Mouse (Mus musculus) embryonic facial prominence, embryonic 11.5 days (tissue): ENCODE measurements around the gene Slfn3. TPM values are rescaled to one million over a fixed set of nuclear protein-coding genes. Genes with fewer than 3 reads are reported as not detected.
A peak's percentile ranks its signal among the peaks of the same experiment; 100 is the strongest.
"Not testable (repeated sequence)": the region's sequence is repeated elsewhere in the genome, so short reads cannot be mapped to it uniquely, and the experiment has no call there.

Source experiments
- ATAC-seq: fragments of 200-750 bp; cut with Nextera tagmentation; replicated peaks from 2 replicates; pipeline ENCODE4 v1.8.0; 2017; ENCODE audit warnings: low read depth; ENCODE audit not compliant: insufficient number of reproducible peaks, low FRiP score, low TSS enrichment
- DNase-seq: peaks from one replicate; pipeline ENCODE4 v3.0.0-alpha.2; 2015; ENCODE audit warnings: low spot score
- H3K27ac ChIP-seq: fragments of 300-500 bp; sonication (generic); replicated peaks from 2 replicates; pipeline ENCODE4 v1.5.1; 2014; ENCODE audit warnings: mild to moderate bottlenecking, low read depth, low read length, control low read depth
- H3K27me3 ChIP-seq: fragments of 300-500 bp; sonication (generic); 2 replicates; pipeline ENCODE4 v1.6.1; 2014; ENCODE audit warnings: mild to moderate bottlenecking, low read length, moderate library complexity, mixed read lengths; ENCODE audit not compliant: control insufficient read depth, insufficient read depth
- H3K36me3 ChIP-seq: fragments of 300-500 bp; sonication (generic); replicated peaks from 2 replicates; pipeline ENCODE4 v1.6.1; 2014; ENCODE audit warnings: low read depth, mild to moderate bottlenecking, low read length, moderate library complexity, mixed read lengths; ENCODE audit not compliant: control insufficient read depth, insufficient read depth
- H3K4me1 ChIP-seq: fragments of 300-500 bp; sonication (generic); 2 replicates; pipeline ENCODE4 v1.6.1; 2014; ENCODE audit warnings: low read length, mixed read lengths; ENCODE audit not compliant: control insufficient read depth, insufficient read depth
- H3K4me2 ChIP-seq: fragments of 300-500 bp; sonication (generic); 2 replicates; pipeline ENCODE4 v1.6.1; 2014; ENCODE audit warnings: low read depth, mild to moderate bottlenecking, control low read depth, low read length, moderate library complexity
- H3K4me3 ChIP-seq: fragments of 300-500 bp; sonication (generic); 2 replicates; pipeline ENCODE4 v1.5.1; 2014; ENCODE audit warnings: low read depth, low read length, control low read depth
- H3K9ac ChIP-seq: fragments of 300-500 bp; sonication (generic); replicated peaks from 2 replicates; pipeline ENCODE4 v1.6.1; 2014; ENCODE audit warnings: mild to moderate bottlenecking, control low read depth, low read length
- H3K9me3 ChIP-seq: fragments of 300-500 bp; sonication (generic); replicated peaks from 2 replicates; pipeline ENCODE4 v1.6.1; 2016; ENCODE audit warnings: mild to moderate bottlenecking, low read length, inconsistent platforms, mixed read lengths; ENCODE audit not compliant: control insufficient read depth
- WGBS: fragments of 180-500 bp; shearing (Covaris S2); extraction: QIAGEN DNeasy Blood & Tissue Kit; methylation state at CpG from one replicate; pipeline ENCODE4 v1.1.7; 2014; 5-methylcytosine and 5-hydroxymethylcytosine counted together
- polyA plus RNA-seq: library from polyadenylated mRNA; unstranded; fragments of >200 nt; fragmentation: Nextera tagmentation; extraction: Ambion mirVana; gene quantifications from 2 replicates; pipeline ENCODE4 v1.2.1, GENCODE M21; 2014

Slfn3 gene
- polyA plus RNA-seq: 1.2 and 1.4 TPM in 2 replicates

DNA sequence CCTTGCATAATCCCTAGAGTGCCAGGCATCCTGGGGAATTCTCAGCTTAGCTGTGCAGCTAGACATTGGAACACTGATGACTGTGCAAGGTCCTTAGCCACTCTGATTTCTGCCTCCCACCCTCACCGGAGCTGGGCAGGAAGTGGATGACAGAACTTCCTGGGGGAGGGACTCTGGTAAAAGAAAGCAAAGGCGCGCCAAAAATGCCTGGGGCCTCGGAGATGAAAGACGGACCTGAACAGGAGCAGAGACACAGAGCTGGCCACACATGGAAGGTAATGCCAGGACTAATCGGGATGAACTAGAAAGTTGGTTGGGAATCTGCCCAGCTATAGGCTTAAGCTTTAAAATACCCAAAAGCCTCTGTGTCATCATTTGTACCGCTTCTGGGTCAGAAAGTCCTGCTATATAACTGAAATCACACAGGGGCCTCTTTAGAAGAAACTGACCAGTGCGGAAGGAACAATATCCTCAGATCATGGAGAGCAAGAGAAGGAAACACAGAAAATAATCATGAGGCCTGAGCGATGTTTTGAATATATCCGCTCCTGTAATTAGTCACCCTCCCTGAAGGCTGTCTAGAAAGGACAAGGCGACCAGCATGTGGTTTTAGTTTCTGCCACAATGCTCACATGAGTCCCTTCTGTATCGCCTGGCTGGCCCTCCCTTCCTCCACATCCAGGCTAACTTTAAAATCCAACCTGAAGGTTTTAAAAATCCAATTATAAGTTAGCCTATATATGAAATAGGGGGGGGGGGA is at the start of gene Slfn3:
Gene Slfn3 (plus strand): TSS at position 197 of the 760 bp plus-strand sequence.
- Histone ChIP-seq H3K36me3 (no peaks in the 10 kb centered on the region), H3K27me3 (no peaks in the 10 kb centered on the region), H3K9me3 (no peaks in the 10 kb centered on the region), H3K4me2 (no peak within 1 kb of the TSS), H3K4me3 (no peak within 1 kb of the TSS), H3K4me1 (no peaks in the 10 kb centered on the region), H3K9ac (no peak within 1 kb of the TSS), H3K27ac (no peak within 1 kb of the TSS)
- ATAC-seq (no peak), DNase-seq (peak; percentile 32)
- WGBS: 63% methylated on average over 12 of the region's 12 CpGs

DNA sequence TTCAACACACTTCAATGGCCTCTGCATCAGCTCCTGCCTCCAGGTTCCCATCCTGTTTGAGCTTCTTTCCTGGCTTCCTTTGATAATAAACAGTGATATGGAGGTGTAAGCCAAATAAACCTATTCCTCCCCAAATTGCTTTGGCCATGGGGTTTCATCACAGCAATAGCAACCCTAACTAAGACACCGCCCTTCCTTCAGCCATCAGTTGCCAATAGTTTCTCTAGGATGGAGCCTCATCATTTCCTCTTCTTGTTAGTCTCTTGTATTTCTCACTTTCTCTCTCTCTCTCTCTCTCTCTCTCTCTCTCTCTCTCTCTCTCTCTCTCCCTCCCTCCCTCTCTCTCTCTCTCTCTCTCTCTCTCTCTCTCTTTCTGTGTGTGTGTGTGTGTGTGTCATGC is 42.2 kb upstream of the Slfn3 start:
- H3K27me3 ChIP-seq, ATAC-seq: not testable (repeated sequence)

GRCm38 (mm10) chr11:83174948-83175539 is 16.1 kb upstream of the Slfn3 start, which contains the start of gene Slfn4:
Slfn4 (plus strand) TSS chr11:83175186.
- Histone ChIP-seq H3K36me3 (no peaks in the 10 kb centered on the region), H3K27me3 (no peaks in the 10 kb centered on the region), H3K4me3 (no peak within 1 kb of the TSS), H3K4me2 (no peak within 1 kb of the TSS), H3K4me1 (no peaks in the 10 kb centered on the region), H3K9ac (no peak within 1 kb of the TSS), H3K27ac (no peak within 1 kb of the TSS), H3K9me3 (no peaks in the 10 kb centered on the region)
- ATAC-seq (no peak), DNase-seq (no peak)
- WGBS: 89% methylated on average over 12 of the region's 12 CpGs

More for the DNA sequence above, 42.2 kb upstream of the Slfn3 start:
- not testable (repeated sequence) for H3K36me3 ChIP-seq, H3K4me2 ChIP-seq, H3K4me1 ChIP-seq, H3K4me3 ChIP-seq, H3K9ac ChIP-seq, H3K9me3 ChIP-seq, H3K27ac ChIP-seq, DNase-seq
- WGBS: no CpG with 5 or more reads among the region's 1 CpGs

GRCm38 (mm10) chr11:83192001-83192400 is 871 bp downstream of the Slfn3 start:
- no peaks in the 10 kb centered on the region for H3K36me3 ChIP-seq
- no peak overlapping the region for H3K4me3 ChIP-seq
- H3K4me2 ChIP-seq: no peak overlapping the region
- H3K27me3 ChIP-seq: no peaks in the 10 kb centered on the region
- peak; percentile 52; the same call in 1 of the 2 replicates for ATAC-seq
- WGBS: 70% methylated on average over 3 of the region's 3 CpGs
- no peaks in the 10 kb centered on the region for H3K4me1 ChIP-seq
- DNase-seq: peak; percentile 43
- H3K27ac ChIP-seq: no peak overlapping the region
- H3K9me3 ChIP-seq: no peaks in the 10 kb centered on the region
- no peak overlapping the region for H3K9ac ChIP-seq

GRCm38 (mm10) chr11:83205002-83205401 is 13.9 kb downstream of the Slfn3 start:
- no peak for DNase-seq

GRCm38 (mm10) chr11:83216119-83216518 is 25.0 kb downstream of the Slfn3 start:
- WGBS: 75% methylated on average over 1 of the region's 1 CpGs
- ATAC-seq (no peak), DNase-seq (no peak)
- H3K36me3 ChIP-seq: no peaks in the 10 kb centered on the region
- H3K27me3 ChIP-seq: no peaks in the 10 kb centered on the region
- H3K9ac ChIP-seq: no peak overlapping the region
- H3K4me3 ChIP-seq: no peak overlapping the region
- H3K4me1 ChIP-seq: no peaks in the 10 kb centered on the region
- no peak overlapping the region for H3K27ac ChIP-seq
- no peak overlapping the region for H3K4me2 ChIP-seq
- H3K9me3 ChIP-seq: no peaks in the 10 kb centered on the region

More at GRCm38 (mm10) chr11:83205002-83205401, 13.9 kb downstream of the Slfn3 start:
- H3K27ac ChIP-seq: no peak overlapping the region
- ATAC-seq: no peak
- H3K9me3 ChIP-seq: no peaks in the 10 kb centered on the region
- H3K4me3 ChIP-seq: no peak overlapping the region
- H3K36me3 ChIP-seq: no peaks in the 10 kb centered on the region
- no peaks in the 10 kb centered on the region for H3K4me1 ChIP-seq
- H3K4me2 ChIP-seq: no peak overlapping the region
- H3K27me3 ChIP-seq: no peaks in the 10 kb centered on the region
- H3K9ac ChIP-seq: no peak overlapping the region

GRCm38 (mm10) chr11:83221328-83221877 is 30.3 kb downstream of the Slfn3 start:
- no peak for ATAC-seq
- no peaks in the 10 kb centered on the region for H3K36me3 ChIP-seq
- no peak overlapping the region for H3K9ac ChIP-seq
- DNase-seq: no peak
- no peaks in the 10 kb centered on the region for H3K4me1 ChIP-seq
- H3K4me3 ChIP-seq: no peak overlapping the region
- H3K27ac ChIP-seq: no peak overlapping the region
- H3K4me2 ChIP-seq: no peak overlapping the region
- no peaks in the 10 kb centered on the region for H3K9me3 ChIP-seq
- WGBS: 76% methylated on average over 1 of the region's 1 CpGs
- H3K27me3 ChIP-seq: no peaks in the 10 kb centered on the region

GRCm38 (mm10) chr11:83223367-83223766 is 32.2 kb downstream of the Slfn3 start:
- DNase-seq: no peak
- no peaks in the 10 kb centered on the region for H3K27me3 ChIP-seq
- no peak overlapping the region for H3K4me2 ChIP-seq
- H3K9me3 ChIP-seq: no peaks in the 10 kb centered on the region
- H3K27ac ChIP-seq: no peak overlapping the region
- H3K4me1 ChIP-seq: no peaks in the 10 kb centered on the region
- no peaks in the 10 kb centered on the region for H3K36me3 ChIP-seq
- no peak overlapping the region for H3K9ac ChIP-seq
- 88% methylated on average over 7 of the region's 7 CpGs for WGBS
- ATAC-seq: no peak
- H3K4me3 ChIP-seq: no peak overlapping the region
